Mouse (Mus musculus) lung, embryonic 14.5 days (tissue): ENCODE measurements around the gene Map3k20. TPM values are rescaled to one million over a fixed set of nuclear protein-coding genes. Genes with fewer than 3 reads are reported as not detected.

Experiments used
- ATAC-seq: fragments of 200-750 bp; cut with Nextera tagmentation; 2 replicates; pipeline ENCODE4 v1.8.0; 2017; ENCODE audit warnings: mild to moderate bottlenecking, moderate TSS enrichment, moderate library complexity; ENCODE audit not compliant: insufficient read depth
- DNase-seq: peaks from one replicate; pipeline ENCODE4 v3.0.0-alpha.2; 2015
- H3K27ac ChIP-seq: fragments of 300-500 bp; sonication (generic); 2 replicates; pipeline ENCODE4 v1.5.1; 2014; ENCODE audit warnings: low read depth, mild to moderate bottlenecking, moderate library complexity
- H3K27me3 ChIP-seq: fragments of 300-500 bp; sonication (generic); 2 replicates; pipeline ENCODE4 v1.6.1; 2014; ENCODE audit warnings: low read length, control low read depth; ENCODE audit not compliant: insufficient read depth
- H3K36me3 ChIP-seq: fragments of 300-500 bp; sonication (generic); 2 replicates; pipeline ENCODE4 v1.6.1; 2014; ENCODE audit warnings: control low read depth; ENCODE audit not compliant: insufficient read depth
- H3K4me1 ChIP-seq: fragments of 300-500 bp; sonication (generic); 2 replicates; pipeline ENCODE4 v1.6.1; 2014; ENCODE audit warnings: antibody characterized with exemption, control low read depth; ENCODE audit not compliant: insufficient read depth
- H3K4me2 ChIP-seq: fragments of 300-500 bp; sonication (generic); 2 replicates; pipeline ENCODE4 v1.6.1; 2014; ENCODE audit warnings: mild to moderate bottlenecking
- H3K4me3 ChIP-seq: fragments of 300-500 bp; sonication (generic); 2 replicates; pipeline ENCODE4 v1.5.1; 2014; ENCODE audit warnings: low read depth, low read length
- H3K9ac ChIP-seq: fragments of 300-500 bp; sonication (generic); 2 replicates; pipeline ENCODE4 v1.6.1; 2014
- H3K9me3 ChIP-seq: fragments of 300-500 bp; sonication (generic); 2 replicates; pipeline ENCODE4 v1.6.1; 2016; ENCODE audit warnings: low read depth, low read length, control low read depth
- CTCF ChIP-seq: IDR thresholded peaks from 2 replicates; pipeline ENCODE4 v1.5.1; 2016; ENCODE audit warnings: antibody characterized with exemption, low read depth
- WGBS: fragments of 180-500 bp; shearing (Covaris S2); extraction: QIAGEN DNeasy Blood & Tissue Kit; methylation state at CpG from one replicate; pipeline ENCODE4 v1.1.7; 2014; 5-methylcytosine and 5-hydroxymethylcytosine counted together
- polyA plus RNA-seq: library from polyadenylated mRNA; unstranded; fragments of >200 nt; fragmentation: Nextera tagmentation; extraction: Ambion mirVana; gene quantifications from 2 replicates; pipeline ENCODE4 v1.2.1, GENCODE M21; 2014

Map3k20 gene
- 36.4 and 37.5 TPM in 2 replicates for polyA plus RNA-seq

DNA sequence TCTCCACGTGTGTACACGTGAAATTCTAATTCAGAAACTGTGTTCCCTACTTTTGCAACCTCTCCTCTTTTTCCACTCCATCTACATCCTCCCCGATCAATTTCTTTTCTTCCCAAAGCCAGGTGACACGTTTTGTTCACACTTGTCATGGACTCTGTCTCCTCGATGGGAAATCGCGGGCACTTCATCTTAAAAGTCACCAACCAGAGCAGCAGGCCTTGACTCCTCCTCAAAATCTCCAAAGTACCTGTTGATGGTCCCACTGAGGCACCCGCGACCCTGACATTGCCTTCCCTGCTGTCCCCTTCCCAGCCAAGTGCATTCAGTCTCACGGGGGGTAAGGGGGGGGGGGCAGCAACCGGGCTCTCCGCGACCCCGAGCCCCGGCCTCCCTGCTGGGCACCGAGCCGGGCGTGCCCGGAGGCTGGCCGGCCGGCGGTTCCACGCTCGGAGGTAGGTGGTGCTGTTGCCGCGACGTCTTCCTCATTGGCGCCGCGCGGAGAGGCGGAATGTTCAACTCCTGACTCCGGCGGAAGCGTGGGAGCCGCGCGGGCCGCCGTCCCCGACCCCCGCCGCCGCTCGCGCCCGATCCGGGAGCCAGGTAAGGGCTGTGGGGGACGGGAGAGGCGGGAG, at the start of gene Map3k20:
TSS of gene Map3k20 (plus strand) at position 382 of the 632 bp plus-strand sequence.
- Histone ChIP-seq H3K27me3 (no peaks in the 10 kb centered on the region), H3K27ac (peak within 1 kb of the TSS; percentile 86), H3K9ac (peak within 1 kb of the TSS; percentile 97), H3K36me3 (no peaks in the 10 kb centered on the region), H3K4me1 (peaks cover 11% of the 10 kb centered on the region; the same call in 1 of the 2 replicates), H3K9me3 (no peaks in the 10 kb centered on the region), H3K4me2 (peak within 1 kb of the TSS; percentile 67), H3K4me3 (peak within 1 kb of the TSS; percentile 90)
- DNase-seq (peak; percentile 88), ATAC-seq (peak; percentile 84)
- 1% methylated on average over 50 of the region's 50 CpGs for WGBS
- peak; percentile 45 for TF ChIP-seq CTCF

DNA sequence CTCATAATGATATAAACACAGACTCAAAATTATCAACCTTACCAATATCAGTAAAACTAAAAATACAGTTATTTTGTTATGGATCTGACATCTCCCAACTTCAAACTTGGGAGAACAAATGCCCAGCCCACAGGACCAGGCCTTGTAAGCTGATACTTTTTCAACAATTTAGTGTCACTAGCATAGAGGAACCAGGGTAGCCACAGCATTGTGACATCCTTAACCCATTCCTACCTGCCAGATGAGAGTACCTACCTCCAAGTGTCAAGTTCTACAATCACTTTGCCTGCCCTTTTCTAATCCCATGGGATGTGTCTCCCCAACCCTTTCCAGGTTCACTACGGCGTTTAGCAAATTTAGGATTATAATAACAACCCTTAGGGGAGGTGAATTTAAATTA, 47.0 kb upstream of the Map3k20 start:
- Histone ChIP-seq H3K4me1 (no peaks in the 10 kb centered on the region), H3K9ac (no peak overlapping the region), H3K27ac (no peak overlapping the region), H3K4me2 (no peak overlapping the region), H3K9me3 (no peaks in the 10 kb centered on the region), H3K27me3 (no peaks in the 10 kb centered on the region), H3K4me3 (no peak overlapping the region), H3K36me3 (no peaks in the 10 kb centered on the region)
- no peak for ATAC-seq
- TF ChIP-seq CTCF: no peak
- no peak for DNase-seq
- 73% methylated on average over 2 of the region's 2 CpGs for WGBS

DNA sequence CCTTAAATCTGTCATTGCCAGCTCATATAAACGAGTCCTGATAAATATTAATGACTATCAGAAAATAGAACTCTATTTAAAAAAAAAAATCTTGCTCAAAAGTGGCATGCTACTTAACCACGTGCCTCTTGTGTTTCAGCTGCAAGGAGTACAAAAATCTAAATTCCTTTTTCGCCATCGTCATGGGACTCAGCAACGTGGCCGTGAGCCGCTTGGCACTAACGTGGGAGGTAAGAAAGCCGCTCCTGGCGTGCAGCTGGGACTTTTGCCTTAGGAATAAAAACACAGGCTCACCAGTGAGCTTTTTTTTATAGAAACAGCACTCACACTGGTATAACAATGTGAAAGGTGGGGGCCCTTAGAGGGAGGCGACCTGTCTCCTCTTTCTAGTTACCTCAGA, 46.5 kb upstream of the Map3k20 start:
- no peak overlapping the region for H3K9ac ChIP-seq
- H3K27me3 ChIP-seq: no peaks in the 10 kb centered on the region
- no peak for DNase-seq
- no peaks in the 10 kb centered on the region for H3K9me3 ChIP-seq
- WGBS: 68% methylated on average over 11 of the region's 11 CpGs
- no peaks in the 10 kb centered on the region for H3K36me3 ChIP-seq
- no peak for TF ChIP-seq CTCF
- H3K27ac ChIP-seq: no peak overlapping the region
- no peaks in the 10 kb centered on the region for H3K4me1 ChIP-seq
- H3K4me3 ChIP-seq: no peak overlapping the region
- no peak overlapping the region for H3K4me2 ChIP-seq
- ATAC-seq: no peak

GRCm38 (mm10) chr2:72239456-72239855, 46.0 kb upstream of the Map3k20 start:
- no peak for DNase-seq
- Histone ChIP-seq H3K4me2 (no peak overlapping the region), H3K9me3 (no peaks in the 10 kb centered on the region), H3K27ac (no peak overlapping the region), H3K27me3 (no peaks in the 10 kb centered on the region), H3K4me1 (no peaks in the 10 kb centered on the region), H3K36me3 (no peaks in the 10 kb centered on the region), H3K9ac (no peak overlapping the region), H3K4me3 (no peak overlapping the region)
- 74% methylated on average over 8 of the region's 8 CpGs for WGBS
- no peak for ATAC-seq
- no peak for TF ChIP-seq CTCF

DNA sequence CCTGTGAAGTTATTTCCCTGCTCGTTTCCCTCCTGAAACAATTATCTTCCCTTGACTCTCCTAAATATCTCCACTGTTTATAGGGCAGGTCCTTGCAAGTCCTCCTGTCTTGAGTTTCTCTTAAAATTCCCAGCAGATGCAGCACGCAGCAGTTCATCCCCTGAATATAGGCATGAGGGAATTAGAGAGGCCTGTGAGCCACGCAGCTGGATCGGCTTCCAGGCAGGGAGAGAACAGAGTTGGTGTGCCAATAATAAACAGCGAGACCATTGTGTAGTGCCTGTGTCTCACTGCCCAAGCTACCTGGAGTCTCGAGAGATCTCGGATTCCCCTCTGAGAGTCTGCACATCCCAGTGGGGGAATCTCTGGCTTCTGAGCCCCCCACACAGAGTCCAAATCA, 45.4 kb upstream of the Map3k20 start:
- H3K4me2 ChIP-seq: no peak overlapping the region
- no peak overlapping the region for H3K27ac ChIP-seq
- ATAC-seq (no peak), DNase-seq (no peak)
- H3K4me3 ChIP-seq: no peak overlapping the region
- H3K36me3 ChIP-seq: no peaks in the 10 kb centered on the region
- no peaks in the 10 kb centered on the region for H3K27me3 ChIP-seq
- no peak overlapping the region for H3K9ac ChIP-seq
- no peaks in the 10 kb centered on the region for H3K4me1 ChIP-seq
- H3K9me3 ChIP-seq: no peaks in the 10 kb centered on the region
- WGBS: 56% methylated on average over 7 of the region's 7 CpGs
- TF ChIP-seq CTCF: no peak

- WGBS: 73% methylated on average over 7 of the region's 7 CpGs
- TF ChIP-seq CTCF: no peak
- ATAC-seq: no peak
- no peak overlapping the region for H3K27ac ChIP-seq
- H3K4me2 ChIP-seq: no peak overlapping the region
- no peaks in the 10 kb centered on the region for H3K36me3 ChIP-seq
- no peaks in the 10 kb centered on the region for H3K27me3 ChIP-seq
- no peaks in the 10 kb centered on the region for H3K4me1 ChIP-seq
- no peaks in the 10 kb centered on the region for H3K9me3 ChIP-seq
- H3K9ac ChIP-seq: no peak overlapping the region
- no peak for DNase-seq
- no peak overlapping the region for H3K4me3 ChIP-seq
Observed at GRCm38 (mm10) chr2:72240691-72241090, 44.7 kb upstream of the Map3k20 start.

GRCm38 (mm10) chr2:72241714-72242472, 43.5 kb upstream of the Map3k20 start:
- Histone ChIP-seq H3K9me3 (no peaks in the 10 kb centered on the region), H3K27me3 (no peaks in the 10 kb centered on the region), H3K4me2 (peak overlapping the region; percentile 47; the same call in 1 of the 2 replicates), H3K9ac (no peak overlapping the region), H3K36me3 (no peaks in the 10 kb centered on the region), H3K27ac (no peak overlapping the region), H3K4me1 (no peaks in the 10 kb centered on the region), H3K4me3 (peak overlapping the region; percentile 17; the same call in 1 of the 2 replicates)
- no peak for ATAC-seq
- 39% methylated on average over 14 of the region's 14 CpGs for WGBS
- peak; percentile 29 for DNase-seq
- TF ChIP-seq CTCF: no peak
